Mouse (Mus musculus) bone marrow, adult 2 months (tissue): ENCODE results near the gene Ins2. TPM values are rescaled to one million over a fixed set of nuclear protein-coding genes. Genes with fewer than 3 reads are reported as not detected.

Experiments
- H3K27ac ChIP-seq: fragments of 200-500 bp; 2 replicates; pipeline ENCODE4 v1.5.1; 2012; ENCODE audit warnings: low read depth, mild to moderate bottlenecking, control low read depth, inconsistent platforms, low read length; ENCODE audit not compliant: control insufficient read depth, poor library complexity, insufficient read depth
- H3K4me1 ChIP-seq: fragments of 200-500 bp; 2 replicates; pipeline ENCODE4 v1.6.1; 2011; ENCODE audit warnings: low read length; ENCODE audit not compliant: control insufficient read depth, insufficient read depth
- H3K4me3 ChIP-seq: fragments of 200-500 bp; replicated peaks from 2 replicates; pipeline ENCODE3; 2011; ENCODE audit warnings: mild to moderate bottlenecking, low read depth, low read length, control low read depth; ENCODE audit not compliant: control insufficient read depth
- CTCF ChIP-seq: fragments of 200-500 bp; IDR thresholded peaks from 2 replicates; pipeline ENCODE4 v1.5.1; 2011; ENCODE audit warnings: low read length, control low read depth; ENCODE audit not compliant: control insufficient read depth, insufficient read depth
- POLR2A ChIP-seq: fragments of 200-500 bp; IDR thresholded peaks from 2 replicates; pipeline ENCODE4 v1.6.1; 2011; ENCODE audit warnings: low read depth, mild to moderate bottlenecking, control low read depth, low read length, borderline replicate concordance; ENCODE audit not compliant: control insufficient read depth
- WGBS: fragments of 180-500 bp; shearing (Covaris S2); methylation state at CpG from one replicate; pipeline ENCODE4 v1.1.7; 2018; 5-methylcytosine and 5-hydroxymethylcytosine counted together
- polyA plus RNA-seq: library from polyadenylated mRNA; stranded (reverse); fragments of >200 nt; gene quantifications from 2 replicates; pipeline ENCODE4 v1.2.4, GENCODE M21; 2011; ENCODE audit warnings: low replicate concordance; ENCODE audit not compliant: missing spikeins, insufficient read depth, insufficient read length

The Ins2 gene
- not detected in 2 replicates for polyA plus RNA-seq

GRCm38 (mm10) chr7:142743281-142743680, at the start of gene Ins2:
Gene Ins2, minus strand, starts transcription at chr7:142743381.
- Histone ChIP-seq H3K4me1 (no peaks in the 10 kb centered on the region), H3K4me3 (no peak within 1 kb of the TSS), H3K27ac (no peak within 1 kb of the TSS)
- TF ChIP-seq CTCF (no peak), POLR2A (no peak)
- WGBS: 57% methylated on average over 1 of the region's 1 CpGs

DNA sequence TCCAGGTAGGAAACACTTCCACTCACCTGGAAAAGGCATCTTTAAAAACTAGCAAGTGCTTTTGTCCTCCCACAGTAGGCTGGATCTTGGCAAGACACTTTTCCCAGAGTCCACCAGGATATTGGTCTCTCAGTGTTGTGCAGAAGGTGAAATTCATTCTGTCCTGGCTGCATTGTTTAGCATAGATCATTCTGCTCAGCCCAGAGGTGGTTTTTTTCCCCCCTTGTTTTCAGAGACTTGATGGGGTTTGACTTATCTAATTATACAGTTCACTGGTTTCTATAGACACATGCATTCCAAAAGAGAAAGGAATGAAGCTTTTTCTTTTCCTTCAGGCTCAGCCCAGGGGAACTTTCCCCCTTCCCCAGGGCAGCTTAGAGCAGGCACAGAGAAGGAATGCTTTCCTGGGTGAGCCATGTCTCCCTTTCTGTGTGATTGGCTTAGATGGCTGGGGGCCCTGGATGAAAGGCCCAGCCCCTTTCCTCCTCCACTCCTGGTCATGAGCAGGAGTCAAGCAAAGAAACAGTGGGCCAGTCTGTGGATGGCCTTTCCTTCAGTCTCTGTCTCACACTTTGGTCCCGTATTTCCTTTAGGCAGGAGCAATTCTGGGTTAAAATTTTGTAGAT, 49.6 kb upstream of the Ins2 start:
- Histone ChIP-seq H3K4me3 (no peak overlapping the region), H3K27ac (no peak overlapping the region), H3K4me1 (no peaks in the 10 kb centered on the region)
- no peak for TF ChIP-seq CTCF
- TF ChIP-seq POLR2A: no peak
- 62% methylated on average over 1 of the region's 1 CpGs for WGBS

DNA sequence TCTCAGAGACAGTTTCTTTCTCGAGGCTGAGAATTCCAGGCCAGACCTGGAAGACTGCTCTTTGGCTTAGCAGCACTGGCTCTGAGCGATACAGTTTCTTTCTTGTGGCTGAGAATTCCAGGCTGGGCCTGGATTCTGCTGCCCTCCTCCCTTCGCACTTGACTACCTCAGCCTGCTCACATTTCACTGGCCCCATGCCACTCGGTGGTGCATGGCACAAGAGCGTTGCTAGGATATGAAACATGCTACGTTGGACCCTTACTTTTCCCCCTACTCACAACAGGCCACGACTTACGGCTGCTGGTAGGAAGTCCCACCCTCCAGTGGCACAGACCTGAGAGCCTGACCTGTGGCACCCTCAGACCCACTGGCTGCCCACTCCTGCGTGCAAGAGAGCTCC, 46.5 kb upstream of the Ins2 start:
- Histone ChIP-seq H3K4me3 (no peak overlapping the region), H3K4me1 (no peaks in the 10 kb centered on the region), H3K27ac (no peak overlapping the region)
- TF ChIP-seq POLR2A: no peak
- TF ChIP-seq CTCF: no peak
- 75% methylated on average over 9 of the region's 9 CpGs for WGBS

- no peaks in the 10 kb centered on the region for H3K4me1 ChIP-seq
- 7% methylated on average over 3 of the region's 3 CpGs for WGBS
- no peak for TF ChIP-seq POLR2A
- no peak for TF ChIP-seq CTCF
These were observed 5.4 kb downstream of the Ins2 start for GRCm38 (mm10) chr7:142737772-142738171.

GRCm38 (mm10) chr7:142736943-142737490, 6.2 kb downstream of the Ins2 start:
- Histone ChIP-seq H3K27ac (no peak overlapping the region), H3K4me3 (no peak overlapping the region), H3K4me1 (no peaks in the 10 kb centered on the region)
- peak; percentile 48 for TF ChIP-seq CTCF
- no peak for TF ChIP-seq POLR2A
- WGBS: 51% methylated on average over 1 of the region's 1 CpGs

More at GRCm38 (mm10) chr7:142737772-142738171, 5.4 kb downstream of the Ins2 start:
- H3K27ac ChIP-seq: no peak overlapping the region
- no peak overlapping the region for H3K4me3 ChIP-seq

DNA sequence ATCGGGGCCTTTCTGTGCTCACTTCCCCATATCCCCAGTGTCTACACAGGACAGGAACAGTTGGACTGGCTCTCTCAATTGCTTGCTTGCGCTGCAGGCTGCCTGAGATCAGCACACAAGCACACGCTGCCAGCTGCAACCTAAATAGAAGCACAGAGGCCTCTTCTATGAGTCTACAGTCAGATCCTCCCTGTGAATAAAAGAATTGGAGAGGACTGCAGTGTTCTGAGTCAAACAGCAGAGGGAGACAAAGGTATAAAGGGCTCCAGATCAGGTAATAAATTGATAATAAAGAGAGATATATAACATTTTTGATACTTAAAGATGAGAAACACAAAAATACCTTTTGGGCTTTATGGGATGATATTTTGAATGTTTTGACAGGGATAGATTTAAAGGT, 17.2 kb downstream of the Ins2 start:
- TF ChIP-seq POLR2A (no peak), CTCF (no peak)
- Histone ChIP-seq H3K4me3 (no peak overlapping the region), H3K4me1 (no peaks in the 10 kb centered on the region), H3K27ac (no peak overlapping the region)
- 61% methylated on average over 3 of the region's 3 CpGs for WGBS

GRCm38 (mm10) chr7:142720725-142721124, 22.5 kb downstream of the Ins2 start:
- no peaks in the 10 kb centered on the region for H3K4me1 ChIP-seq
- 2% methylated on average over 2 of the region's 2 CpGs for WGBS

GRCm38 (mm10) chr7:142714783-142715498, 28.2 kb downstream of the Ins2 start:
- TF ChIP-seq CTCF (peak; percentile 10; the same call in 1 of the 2 replicates), POLR2A (no peak)
- H3K4me3 ChIP-seq: no peak overlapping the region
- no peak overlapping the region for H3K27ac ChIP-seq
- H3K4me1 ChIP-seq: no peaks in the 10 kb centered on the region
- 25% methylated on average over 8 of the region's 8 CpGs for WGBS

More at GRCm38 (mm10) chr7:142720725-142721124, 22.5 kb downstream of the Ins2 start:
- Histone ChIP-seq H3K4me3 (no peak overlapping the region), H3K27ac (no peak overlapping the region)
- TF ChIP-seq POLR2A: no peak
- TF ChIP-seq CTCF: peak; percentile 51
